Mouse (Mus musculus) brain, embryonic 18.5 days (tissue): Measurements from ENCODE around the gene Tmem208.

Source experiments
- DNase-seq: peaks from one replicate; pipeline ENCODE4 v3.0.0-alpha.2; 2012; ENCODE audit warnings: low read depth, low spot score

Tmem208 gene

GRCm38 (mm10) chr8:105325641-105326093 lies 487 bp upstream of the Tmem208 start:
- no peak for DNase-seq

GRCm38 (mm10) chr8:105326968-105327367 lies 814 bp downstream of the Tmem208 start:
- no peak for DNase-seq

- DNase-seq: no peak
Observed at GRCm38 (mm10) chr8:105330325-105330724, 4.2 kb downstream of the Tmem208 start.

GRCm38 (mm10) chr8:105331469-105331868 lies 5.3 kb downstream of the Tmem208 start:
- DNase-seq: no peak

- no peak for DNase-seq
Observed at GRCm38 (mm10) chr8:105331931-105332330, 5.8 kb downstream of the Tmem208 start.

- no peak for DNase-seq
Observed at GRCm38 (mm10) chr8:105332523-105332922, 6.4 kb downstream of the Tmem208 start.

GRCm38 (mm10) chr8:105336373-105337130 lies 10.4 kb downstream of the Tmem208 start:
- DNase-seq: no peak

GRCm38 (mm10) chr8:105338992-105339391 lies 12.8 kb downstream of the Tmem208 start:
- DNase-seq: no peak

GRCm38 (mm10) chr8:105339886-105340635 lies 13.9 kb downstream of the Tmem208 start:
- no peak for DNase-seq

GRCm38 (mm10) chr8:105341399-105341798 lies 15.2 kb downstream of the Tmem208 start:
- no peak for DNase-seq

- no peak for DNase-seq
Observed at GRCm38 (mm10) chr8:105342768-105343167, 16.6 kb downstream of the Tmem208 start.

GRCm38 (mm10) chr8:105343791-105344574 lies 17.8 kb downstream of the Tmem208 start:
- DNase-seq: no peak

GRCm38 (mm10) chr8:105345061-105345975 lies 19.2 kb downstream of the Tmem208 start:
- DNase-seq: no peak

- no peak for DNase-seq
Observed at GRCm38 (mm10) chr8:105346611-105347427, 20.7 kb downstream of the Tmem208 start.

- DNase-seq: peak; percentile 79
Observed at GRCm38 (mm10) chr8:105347428-105348221, 21.5 kb downstream of the Tmem208 start, which contains the start of gene Fhod1. Gene Fhod1, minus strand, starts transcription at chr8:105347953.

- no peak for DNase-seq
Observed at GRCm38 (mm10) chr8:105348450-105349095, 22.4 kb downstream of the Tmem208 start, which contains the start of gene Slc9a5. Gene Slc9a5, plus strand, starts transcription at chr8:105348843.

GRCm38 (mm10) chr8:105349096-105349771 lies 23.1 kb downstream of the Tmem208 start:
- DNase-seq: no peak

GRCm38 (mm10) chr8:105350186-105350585 lies 24.0 kb downstream of the Tmem208 start:
- no peak for DNase-seq
